Mouse (Mus musculus) CH12.LX (cell line): ENCODE measurements around the gene Rnf38. TPM values are rescaled to one million over a fixed set of nuclear protein-coding genes. Genes with fewer than 3 reads are reported as not detected.

Source experiments
- DNase-seq: peaks from one replicate; pipeline ENCODE4 v3.0.0-alpha.2; 2013; ENCODE audit errors: extremely low read depth
- H3K27ac ChIP-seq: 2 replicates; pipeline ENCODE4 v1.5.1; 2012; ENCODE audit warnings: low read depth, mild to moderate bottlenecking, control low read depth, moderate library complexity; ENCODE audit not compliant: insufficient read depth
- H3K27me3 ChIP-seq: replicated peaks from 2 replicates; pipeline ENCODE3; 2012; ENCODE audit warnings: inconsistent platforms
- H3K36me3 ChIP-seq, 2 experiments: replicated peaks in 1 of 2; 2 replicates each; pipeline versions ENCODE3 to v1.6.1; 2012; ENCODE audit warnings: inconsistent platforms in 1 of 2, low read length in 1 of 2, mild to moderate bottlenecking in 1 of 2, mixed read lengths in 1 of 2, moderate library complexity in 1 of 2; ENCODE audit not compliant: control insufficient read depth in 1 of 2, insufficient read depth in 1 of 2
- H3K4me1 ChIP-seq, 2 experiments: 2 replicates each; pipeline ENCODE4 v1.6.1; 2012; ENCODE audit warnings: inconsistent platforms in 1 of 2, moderate library complexity in 1 of 2; ENCODE audit not compliant: insufficient read depth in 2 of 2, control insufficient read depth in 1 of 2
- H3K4me2 ChIP-seq: 2 replicates; pipeline ENCODE4 v1.6.1; 2012; ENCODE audit warnings: low read depth, mild to moderate bottlenecking, control low read depth; ENCODE audit not compliant: poor library complexity, insufficient read depth, severe bottlenecking
- H3K4me3 ChIP-seq, 3 experiments: fragments of 150-350 bp in 1 of 3; sonication (generic) in 1 of 3; replicated peaks in 1 of 3; 2 replicates each; pipeline versions ENCODE3 to v1.5.1; 2011 to 2012; ENCODE audit warnings: low read depth in 2 of 3, low read length in 2 of 3, mild to moderate bottlenecking in 2 of 3, moderate library complexity in 2 of 3, control low read depth in 1 of 3, improper control_type of control experiment in 1 of 3, inconsistent platforms in 1 of 3, mixed read lengths in 1 of 3; ENCODE audit not compliant: poor library complexity in 1 of 3
- H3K79me2 ChIP-seq: replicated peaks from 2 replicates; pipeline ENCODE4 v1.6.1; 2012; ENCODE audit warnings: mild to moderate bottlenecking, moderate library complexity; ENCODE audit not compliant: control insufficient read depth, poor library complexity, insufficient read depth, severe bottlenecking; ENCODE audit errors: extremely low read depth
- H3K9ac ChIP-seq: 2 replicates; pipeline ENCODE4 v1.6.1; 2012; ENCODE audit warnings: low read depth, mild to moderate bottlenecking, control low read depth, moderate library complexity; ENCODE audit not compliant: insufficient read depth
- H3K9me3 ChIP-seq: replicated peaks from 2 replicates; pipeline ENCODE3; 2012; ENCODE audit warnings: low read length, inconsistent platforms, mixed read lengths
- BHLHE40 ChIP-seq: IDR thresholded peaks from 2 replicates; pipeline ENCODE4 v1.6.1; 2011; ENCODE audit warnings: mild to moderate bottlenecking, low read depth, low read length, improper control_type of control experiment
- CHD2 ChIP-seq: IDR thresholded peaks from 2 replicates; pipeline ENCODE4 v1.6.1; 2011; ENCODE audit warnings: low read length, improper control_type of control experiment
- CTCF ChIP-seq, 2 experiments: IDR thresholded peaks in 1 of 2; conservative IDR thresholded peaks in 1 of 2; 2 replicates each; pipeline ENCODE4 v1.5.1; 2011 to 2012; ENCODE audit warnings: low read depth in 2 of 2, low read length in 2 of 2, improper control_type of control experiment in 1 of 2, inconsistent platforms in 1 of 2, mild to moderate bottlenecking in 1 of 2, moderate library complexity in 1 of 2
- E2F4 ChIP-seq: IDR thresholded peaks from 2 replicates; pipeline ENCODE4 v1.6.1; 2011; ENCODE audit warnings: low read depth, low read length, improper control_type of control experiment; ENCODE audit not compliant: insufficient replicate concordance
- ELF1 ChIP-seq: IDR thresholded peaks from 2 replicates; pipeline ENCODE4 v1.6.1; 2014; ENCODE audit warnings: low read depth, mild to moderate bottlenecking, inconsistent platforms, low read length, improper control_type of control experiment
- EP300 ChIP-seq: IDR thresholded peaks from 2 replicates; pipeline ENCODE4 v1.6.1; 2011; ENCODE audit warnings: low read length, improper control_type of control experiment
- ETS1 ChIP-seq: conservative IDR thresholded peaks from 2 replicates; pipeline ENCODE4 v1.6.1; 2012; ENCODE audit warnings: low read depth, mild to moderate bottlenecking, inconsistent platforms, low read length, improper control_type of control experiment, moderate library complexity
- HCFC1 ChIP-seq: IDR thresholded peaks from 2 replicates; pipeline ENCODE4 v1.6.1; 2012; ENCODE audit warnings: low read depth, mild to moderate bottlenecking, inconsistent platforms, low read length, improper control_type of control experiment
- IRF4 ChIP-seq: IDR thresholded peaks from 2 replicates; pipeline ENCODE4 v1.6.1; 2014; ENCODE audit warnings: low read depth, mild to moderate bottlenecking, inconsistent platforms, low read length, improper control_type of control experiment
- MAX ChIP-seq: IDR thresholded peaks from 2 replicates; pipeline ENCODE4 v1.6.1; 2011; ENCODE audit warnings: low read length, improper control_type of control experiment
- MAZ ChIP-seq: IDR thresholded peaks from 2 replicates; pipeline ENCODE4 v1.6.1; 2012; ENCODE audit warnings: low read depth, mild to moderate bottlenecking, inconsistent platforms, low read length, improper control_type of control experiment, moderate library complexity
- MEF2A ChIP-seq: IDR thresholded peaks from 2 replicates; pipeline ENCODE4 v1.6.1; 2014; ENCODE audit warnings: low read depth, mild to moderate bottlenecking, inconsistent platforms, low read length, improper control_type of control experiment, borderline replicate concordance
- MXI1 ChIP-seq: IDR thresholded peaks from 2 replicates; pipeline ENCODE4 v1.6.1; 2011; ENCODE audit warnings: mild to moderate bottlenecking, low read depth, low read length, improper control_type of control experiment
- MYC ChIP-seq: IDR thresholded peaks from 2 replicates; pipeline ENCODE4 v1.6.1; 2011; ENCODE audit warnings: low read depth, mild to moderate bottlenecking, improper control_type of control experiment, low read length
- NRF1 ChIP-seq: IDR thresholded peaks from 2 replicates; pipeline ENCODE4 v1.6.1; 2014; ENCODE audit warnings: low read depth, mild to moderate bottlenecking, inconsistent platforms, low read length, improper control_type of control experiment, moderate library complexity
- POLR2A ChIP-seq: IDR thresholded peaks from 2 replicates; pipeline ENCODE4 v1.6.1; 2011; ENCODE audit warnings: low read depth, mild to moderate bottlenecking, improper control_type of control experiment, low read length
- POLR2AphosphoS2 ChIP-seq: IDR thresholded peaks from 2 replicates; pipeline ENCODE4 v1.6.1; 2011; ENCODE audit warnings: low read depth, low read length, improper control_type of control experiment
- RAD21 ChIP-seq: IDR thresholded peaks from 2 replicates; pipeline ENCODE4 v1.6.1; 2011; ENCODE audit warnings: low read depth, mild to moderate bottlenecking, low read length, improper control_type of control experiment, moderate library complexity
- RCOR1 ChIP-seq: conservative IDR thresholded peaks from 2 replicates; pipeline ENCODE4 v1.6.1; 2012; ENCODE audit warnings: low read depth, mild to moderate bottlenecking, inconsistent platforms, low read length, improper control_type of control experiment
- SIN3A ChIP-seq: IDR thresholded peaks from 2 replicates; pipeline ENCODE4 v1.6.1; 2012; ENCODE audit warnings: low read length, improper control_type of control experiment, inconsistent platforms
- SMC3 ChIP-seq: IDR thresholded peaks from 2 replicates; pipeline ENCODE4 v1.6.1; 2011; ENCODE audit warnings: low read depth, low read length, improper control_type of control experiment
- TCF12 ChIP-seq: IDR thresholded peaks from 2 replicates; pipeline ENCODE4 v1.6.1; 2014; ENCODE audit warnings: low read depth, mild to moderate bottlenecking, inconsistent platforms, low read length, improper control_type of control experiment
- USF2 ChIP-seq: conservative IDR thresholded peaks from 2 replicates; pipeline ENCODE4 v1.6.1; 2011; ENCODE audit warnings: low read depth, low read length, improper control_type of control experiment
- ZKSCAN1 ChIP-seq: IDR thresholded peaks from 2 replicates; pipeline ENCODE4 v1.6.1; 2012; ENCODE audit warnings: low read depth, inconsistent platforms, low read length, improper control_type of control experiment, borderline replicate concordance
- dilution Hi-C: fragments of 300-500 bp; cut with MboI; formaldehyde crosslinking; loops from 2 replicates; pipeline ENCODE4 v1.14.3; 2020; ENCODE audit warnings: low sequenced_read_pairs; ENCODE audit not compliant: extremely low pct_unique_long_range_greater_than_20kb, extremely low pct_ligation_motif_present
- in situ Hi-C: fragments of 300-500 bp; cut with MboI; formaldehyde crosslinking; loops from 3 replicates; pipeline ENCODE4 v1.14.3; 2019; ENCODE audit warnings: low sequenced_read_pairs, low pct_ligation_motif_present, low pct_unique_long_range_greater_than_20kb, mixed read lengths
- polyA plus RNA-seq: library from polyadenylated mRNA; unstranded; fragments of >175 nt; gene quantifications from 2 replicates; pipeline ENCODE4 v1.2.1, GENCODE M21; 2012; ENCODE audit warnings: low read depth; ENCODE audit not compliant: insufficient read length
- total RNA-seq, 2 experiments: library from RNA; depleted of rRNA; stranded (reverse); fragments of 300-350 nt in 1 of 2; fragments of >200 nt in 1 of 2; gene quantifications; 2 replicates each; pipeline ENCODE4 v1.2.3; 2012 to 2014

The Rnf38 gene
- total and polyA plus RNA-seq, 3 experiments: 5.4 to 13.2 (median 6.6) TPM

DNA sequence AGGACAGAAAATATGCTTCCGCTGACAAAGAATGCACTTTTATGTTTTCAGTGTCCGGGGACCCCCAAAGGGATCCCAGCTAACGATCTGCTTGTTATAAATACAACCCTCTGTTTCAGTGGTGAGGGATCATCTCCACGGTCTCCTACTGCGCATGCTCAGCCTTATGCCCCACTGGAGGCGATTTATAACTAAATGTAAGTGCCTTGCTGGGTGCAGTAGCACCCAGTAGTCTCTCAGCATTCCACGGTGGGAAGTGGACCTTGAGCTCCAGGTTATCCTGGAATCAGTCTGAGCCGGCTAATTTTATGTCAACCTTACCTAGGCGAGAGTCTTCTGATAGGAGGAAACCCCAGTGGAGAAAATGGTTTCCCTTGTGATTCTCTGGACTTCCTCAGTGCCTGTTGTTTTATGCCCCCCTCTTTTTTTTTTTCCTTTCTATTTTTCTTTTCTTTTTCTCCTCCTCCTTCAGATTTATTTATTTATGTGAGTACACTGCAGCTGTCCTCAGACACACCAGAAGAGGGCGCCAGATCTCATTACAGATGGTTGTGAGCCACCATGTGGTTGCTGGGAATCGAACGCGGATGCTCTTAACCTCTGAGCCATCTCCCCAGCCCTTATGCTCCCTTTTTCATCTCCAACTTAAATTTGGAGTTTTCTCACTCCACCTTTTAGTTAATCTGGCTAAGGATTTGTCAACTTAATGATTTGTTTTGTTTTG lies 148.8 kb downstream of the Rnf38 start:
- dilution Hi-C loops (no loop called here), in situ Hi-C loops (no loop called here)
- H3K79me2 ChIP-seq: no peaks in the 10 kb centered on the region
- no peak overlapping the region for H3K9ac ChIP-seq
- peak overlapping the region in 1 of 3 experiments; percentile 25 for H3K4me3 ChIP-seq
- H3K27me3 ChIP-seq: peaks cover 3% of the 10 kb centered on the region
- peaks cover 2% of the 10 kb centered on the region for H3K9me3 ChIP-seq
- H3K27ac ChIP-seq: no peak overlapping the region
- TF ChIP-seq CTCF (conservative IDR thresholded peaks at IDR 0.05 in 1 of 2, IDR thresholded peaks at IDR 0.05 in 1 of 2; ENCODE audit: low read depth in 2 of 2, low read length in 2 of 2) (peak in 1 of 2 experiments; percentile 48; a peak in 2 of 4 replicates), HCFC1 (no peak), NRF1 (peak; percentile 65), SMC3 (peak; percentile 10; the same call in 1 of the 2 replicates)
- no peak for DNase-seq
- peak overlapping the region; percentile 54 for H3K4me2 ChIP-seq
- no peaks in the 10 kb centered on the region for H3K36me3 ChIP-seq
- H3K4me1 ChIP-seq: peaks cover 0 to 14% of the 10 kb centered on the region in 2 experiments; a peak in 2 of 4 replicates

DNA sequence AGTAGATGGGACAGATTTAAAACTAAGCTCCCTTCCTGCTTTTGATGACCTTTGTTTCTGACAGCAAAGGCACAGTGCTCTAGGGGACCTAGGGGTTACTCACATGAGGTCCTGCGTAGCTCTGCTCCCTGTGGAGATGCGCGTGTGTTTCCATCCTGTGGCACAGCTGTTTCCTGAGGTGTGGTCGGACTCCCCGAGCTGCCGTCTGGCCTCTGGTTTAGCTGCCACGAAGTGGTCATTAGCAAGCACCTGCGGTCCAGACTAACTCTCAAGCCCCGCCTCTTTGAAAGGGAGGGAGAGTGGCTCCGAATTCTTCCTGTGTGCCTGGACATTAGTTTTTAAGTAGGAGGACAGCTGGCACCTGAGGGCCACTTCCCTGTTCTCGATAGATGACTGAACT lies 149.6 kb downstream of the Rnf38 start, which contains the start of gene Gne:
TSS of gene Gne (minus strand) at position 233 of the 400 bp plus-strand sequence.
- Histone ChIP-seq H3K27ac (no peak within 1 kb of the TSS), H3K4me1 (peaks cover 0 to 14% of the 10 kb centered on the region in 2 experiments; a peak in 2 of 4 replicates), H3K9ac (peak within 1 kb of the TSS; percentile 41), H3K36me3 (no peaks in the 10 kb centered on the region), H3K4me2 (peak within 1 kb of the TSS; percentile 54), H3K4me3 (peak within 1 kb of the TSS; percentile 15 to 37 (median 34)), H3K79me2 (no peaks in the 10 kb centered on the region), H3K27me3 (peaks cover 3% of the 10 kb centered on the region), H3K9me3 (peaks cover 2% of the 10 kb centered on the region)
- dilution Hi-C loops (no loop called here), in situ Hi-C loops (no loop called here)
- TF ChIP-seq BHLHE40: peak; percentile 90
- peak; percentile 27 for TF ChIP-seq ELF1
- 0 out of 2 replicates have a peak, but pooled peaks have one; percentile 30 for TF ChIP-seq E2F4
- peak; percentile 73 for TF ChIP-seq TCF12
- TF ChIP-seq MAX: peak; percentile 65; the same call in 1 of the 2 replicates
- peak; percentile 75 for TF ChIP-seq MYC
- peak; percentile 52; the same call in 1 of the 2 replicates for TF ChIP-seq MEF2A
- TF ChIP-seq EP300: peak; percentile 78
- TF ChIP-seq CHD2: peak; percentile 22; the same call in 1 of the 2 replicates
- no peak for TF ChIP-seq RAD21
- peak; percentile 57 for TF ChIP-seq MAZ
- no peak for TF ChIP-seq USF2
- TF ChIP-seq POLR2AphosphoS2: no peak
- peak; percentile 33; the same call in 1 of the 2 replicates for TF ChIP-seq IRF4
- TF ChIP-seq ZKSCAN1: no peak
- peak; percentile 75 for TF ChIP-seq MXI1
- peak; percentile 92 for TF ChIP-seq ETS1
- TF ChIP-seq RCOR1: 0 out of 2 replicates have a peak, but pooled peaks have one; percentile 41
- TF ChIP-seq POLR2A: peak; percentile 25; the same call in 1 of the 2 replicates
- peak; percentile 76 for TF ChIP-seq SIN3A
- peak; percentile 36 for DNase-seq
